Mouse (Mus musculus): ENCODE data around the gene Nepn. TPM values are rescaled to one million over a fixed set of nuclear protein-coding genes. Genes with fewer than 3 reads are reported as not detected.
A peak's percentile ranks its signal among the peaks of the same experiment; 100 is the strongest.

Gene Nepn
- polyA plus RNA-seq, 1 experiment from 2014 or later = 1.6 TPM

DNA sequence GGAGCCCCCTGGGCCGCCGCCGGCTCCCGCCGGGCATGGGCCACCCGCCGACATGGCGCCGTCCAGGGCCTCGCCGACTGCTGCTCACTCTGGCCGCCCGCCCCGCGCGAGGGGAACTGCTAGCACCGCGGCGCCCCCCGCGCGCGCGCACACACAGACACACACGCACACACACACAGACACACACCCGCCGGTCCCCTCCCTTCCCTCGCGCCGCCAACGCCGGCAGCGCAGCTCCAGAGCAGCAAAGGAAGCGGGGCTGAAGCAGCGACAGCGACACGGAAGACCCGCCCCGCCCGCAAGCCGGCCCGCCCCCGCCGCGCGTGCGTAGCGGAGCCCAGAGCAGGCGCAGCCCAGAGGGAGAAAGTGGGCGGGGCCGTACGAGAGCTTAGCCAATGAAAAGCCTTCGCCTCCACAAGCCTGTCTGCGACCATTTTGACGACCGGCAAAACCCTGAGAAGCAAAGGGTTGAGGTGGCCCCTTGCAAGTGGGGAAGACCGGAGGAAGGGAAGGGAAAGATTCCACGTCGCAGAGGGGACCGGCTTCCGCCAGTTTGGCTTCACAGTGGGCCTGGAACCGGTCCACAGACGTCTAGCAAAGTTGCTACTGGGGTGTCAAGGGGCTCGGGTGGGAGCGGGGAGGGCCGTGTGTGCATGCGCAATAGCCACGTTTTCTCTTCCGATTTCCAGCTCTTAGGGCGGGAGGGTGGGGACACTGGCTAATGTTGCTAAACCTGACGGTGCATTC lies 6.8 kb upstream of the Nepn start, which contains the start of gene Gopc:
Gene Gopc (minus strand): TSS at position 280 of the 747 bp plus-strand sequence.
- H3K27me3 ChIP-seq (replicated peaks) = no peaks in the 10 kb centered on the region
- H3K9me3 ChIP-seq = no peaks in the 10 kb centered on the region
- H3K4me1 ChIP-seq (replicated peaks) = no peaks in the 10 kb centered on the region
- ATAC-seq = peak; percentile 99
- peak within 1 kb of the TSS; percentile 92 for H3K4me3 ChIP-seq (replicated peaks)
- peak within 1 kb of the TSS; percentile 97 for H3K27ac ChIP-seq
- no peaks in the 10 kb centered on the region for H3K36me3 ChIP-seq
- H3K9ac ChIP-seq = peak within 1 kb of the TSS; percentile 94
- peak within 1 kb of the TSS; percentile 74 for H3K4me2 ChIP-seq (replicated peaks)
- WGBS = under 1% methylated on average over 69 of the region's 71 CpGs

DNA sequence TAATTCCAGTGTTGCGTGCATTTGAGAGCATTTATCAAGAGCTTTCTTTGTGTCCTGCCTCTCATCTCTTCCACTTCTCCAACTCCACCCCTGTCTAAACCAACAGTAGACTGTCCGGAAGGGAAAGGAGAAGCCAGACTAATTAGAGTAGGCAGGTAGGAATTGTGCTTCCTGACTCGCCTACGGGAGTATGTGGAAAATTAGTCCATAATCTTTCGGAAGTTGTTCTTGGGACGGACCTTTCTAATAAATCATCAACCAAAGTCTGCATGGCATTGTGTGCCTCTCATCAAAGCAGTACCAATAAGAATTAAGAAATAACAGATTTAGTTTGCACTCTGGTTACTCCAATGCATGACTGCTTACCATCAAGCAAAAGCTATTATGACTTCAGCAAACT lies 5.8 kb upstream of the Nepn start:
- Histone ChIP-seq H3K4me3 (replicated peaks) (peak overlapping the region; percentile 92), H3K36me3 (no peaks in the 10 kb centered on the region), H3K27ac (no peak overlapping the region), H3K4me1 (replicated peaks) (no peaks in the 10 kb centered on the region), H3K27me3 (replicated peaks) (no peaks in the 10 kb centered on the region), H3K4me2 (replicated peaks) (peak overlapping the region; percentile 52), H3K9ac (no peak overlapping the region), H3K9me3 (no peaks in the 10 kb centered on the region)
- 60% methylated on average over 6 of the region's 6 CpGs for WGBS
- ATAC-seq = no peak

DNA sequence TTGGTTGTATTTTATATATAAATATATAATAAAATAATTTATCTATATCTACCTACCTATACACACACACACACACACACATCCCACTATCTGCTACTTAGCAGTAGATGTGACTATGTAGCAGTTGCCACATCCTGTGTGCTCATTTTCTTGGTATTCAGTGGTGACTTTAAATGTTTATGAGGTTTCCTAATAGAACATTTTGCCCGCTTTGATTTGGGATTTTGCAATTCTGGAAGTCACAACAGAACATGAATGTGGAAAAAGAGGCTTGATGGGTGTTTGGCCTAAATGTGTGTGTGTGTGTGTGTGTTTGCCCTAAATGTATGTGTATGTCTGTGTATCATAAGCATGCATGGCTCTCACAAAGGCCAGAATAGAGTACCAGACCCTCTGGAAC lies 5.2 kb upstream of the Nepn start:
- Histone ChIP-seq H3K9me3 (no peaks in the 10 kb centered on the region), H3K36me3 (no peaks in the 10 kb centered on the region), H3K4me2 (replicated peaks) (no peak overlapping the region), H3K9ac (no peak overlapping the region), H3K27ac (no peak overlapping the region), H3K27me3 (replicated peaks) (no peaks in the 10 kb centered on the region), H3K4me1 (replicated peaks) (no peaks in the 10 kb centered on the region), H3K4me3 (replicated peaks) (no peak overlapping the region)
- WGBS = 93% methylated on average over 1 of the region's 1 CpGs
- ATAC-seq = no peak

DNA sequence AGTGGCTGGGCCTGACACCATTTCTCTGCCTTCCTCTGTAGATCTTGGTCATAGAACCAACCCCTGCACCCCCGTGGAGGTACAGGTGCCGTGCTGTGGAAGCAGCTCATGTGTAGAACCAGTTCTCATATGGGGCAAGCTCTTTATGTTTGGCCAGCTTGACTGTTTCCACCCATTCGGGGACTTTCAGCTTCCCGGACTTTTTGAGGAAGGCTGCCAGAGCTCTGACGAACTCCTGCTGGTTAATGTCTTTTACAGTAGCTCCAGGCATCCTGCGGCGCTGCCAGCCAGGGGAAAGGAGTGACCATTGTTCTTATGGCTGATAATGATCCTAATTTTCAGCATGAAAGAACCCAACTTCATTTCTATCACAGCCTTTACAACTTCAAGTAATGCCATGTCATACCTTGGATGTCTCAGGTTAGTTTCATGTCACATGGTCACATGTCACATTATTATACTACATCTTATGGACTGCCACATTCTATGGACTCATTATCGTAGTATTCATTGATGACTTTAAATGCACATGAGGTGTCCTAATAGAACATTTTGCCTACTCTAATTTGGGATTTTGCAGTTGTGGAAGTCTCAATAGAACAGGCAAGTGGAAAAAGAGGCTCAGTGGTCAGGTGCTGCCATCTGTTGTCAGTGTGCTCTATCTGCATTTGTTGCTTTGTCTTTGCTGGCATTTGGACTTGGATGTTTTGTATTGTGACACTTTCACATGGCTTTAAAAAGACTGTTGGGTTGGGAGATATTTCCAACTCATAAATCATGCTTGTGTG lies 3.8 kb upstream of the Nepn start:
- Histone ChIP-seq H3K36me3 (no peaks in the 10 kb centered on the region), H3K4me3 (replicated peaks) (no peak overlapping the region), H3K9me3 (no peaks in the 10 kb centered on the region), H3K27ac (no peak overlapping the region), H3K27me3 (replicated peaks) (no peaks in the 10 kb centered on the region), H3K9ac (no peak overlapping the region), H3K4me2 (replicated peaks) (no peak overlapping the region), H3K4me1 (replicated peaks) (no peaks in the 10 kb centered on the region)
- no peak for ATAC-seq
- 55% methylated on average over 8 of the region's 8 CpGs for WGBS

DNA sequence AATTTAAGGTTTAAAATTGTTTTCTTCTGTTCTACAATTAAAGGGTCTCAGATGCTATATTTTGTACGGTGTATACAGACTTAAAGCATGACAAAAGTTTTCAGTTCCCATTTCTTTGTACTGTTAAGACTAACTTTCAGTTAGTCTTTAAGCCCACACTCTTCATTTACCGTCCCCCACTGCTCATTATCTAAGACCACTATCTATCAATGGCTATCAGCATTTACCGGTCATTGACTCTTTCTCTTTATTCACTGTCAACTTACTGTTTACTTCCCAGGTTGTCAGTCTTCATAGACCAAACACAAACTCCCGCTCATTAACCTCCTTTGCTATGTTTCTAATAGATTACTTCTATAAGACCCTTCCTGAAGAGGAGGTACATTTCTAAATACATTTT lies 1.6 kb upstream of the Nepn start:
- Histone ChIP-seq H3K9ac (no peak overlapping the region), H3K9me3 (no peaks in the 10 kb centered on the region), H3K27ac (no peak overlapping the region), H3K27me3 (replicated peaks) (no peaks in the 10 kb centered on the region), H3K4me3 (replicated peaks) (no peak overlapping the region), H3K4me1 (replicated peaks) (no peaks in the 10 kb centered on the region), H3K36me3 (no peaks in the 10 kb centered on the region), H3K4me2 (replicated peaks) (no peak overlapping the region)
- 65% methylated on average over 4 of the region's 4 CpGs for WGBS
- no peak for ATAC-seq

DNA sequence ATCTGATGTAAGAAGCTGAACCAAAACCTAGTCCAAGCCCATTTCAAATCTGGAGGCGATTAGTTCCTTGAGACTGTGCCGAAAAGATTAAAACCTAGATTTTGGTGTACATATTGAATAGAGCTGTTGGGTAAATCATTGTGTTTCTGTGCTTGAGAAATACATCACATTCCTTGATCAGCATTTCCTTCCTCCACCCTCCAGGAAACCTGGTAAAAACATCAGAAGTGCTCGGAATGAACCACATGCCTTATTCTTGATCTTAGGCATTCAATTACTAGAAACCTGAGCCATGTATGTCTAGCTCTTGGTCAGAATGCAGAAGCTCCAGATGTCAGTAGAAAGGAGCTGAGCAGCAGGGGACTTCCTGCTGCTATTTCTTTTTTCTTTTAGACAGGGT lies 666 bp downstream of the Nepn start:
- no peak for ATAC-seq
- Histone ChIP-seq H3K4me1 (replicated peaks) (no peaks in the 10 kb centered on the region), H3K36me3 (no peaks in the 10 kb centered on the region), H3K27ac (no peak overlapping the region), H3K4me2 (replicated peaks) (no peak overlapping the region), H3K9ac (no peak overlapping the region), H3K9me3 (no peaks in the 10 kb centered on the region), H3K4me3 (replicated peaks) (no peak overlapping the region), H3K27me3 (replicated peaks) (no peaks in the 10 kb centered on the region)
- 78% methylated on average over 3 of the region's 3 CpGs for WGBS

DNA sequence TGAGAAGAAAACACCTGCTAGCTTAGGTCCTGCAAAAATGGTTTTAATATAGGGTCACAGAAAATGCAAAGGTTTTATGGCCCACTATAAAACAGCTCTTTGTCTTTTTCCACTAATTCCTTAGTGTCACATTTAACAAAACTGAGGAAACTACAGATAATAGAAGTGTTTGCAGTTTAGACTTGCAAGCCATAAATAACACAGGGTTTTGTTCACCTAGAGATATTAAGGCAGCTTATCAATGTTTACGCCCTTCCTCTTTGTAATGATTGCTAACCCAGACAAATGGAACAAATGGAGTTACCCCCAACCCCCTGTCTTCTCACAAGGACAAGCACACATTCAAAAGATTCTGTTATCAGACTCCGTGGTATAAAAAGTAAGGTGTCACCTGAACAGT lies 2.4 kb downstream of the Nepn start:
- 47% methylated on average over 2 of the region's 2 CpGs for WGBS
- no peaks in the 10 kb centered on the region for H3K36me3 ChIP-seq
- no peak overlapping the region for H3K4me2 ChIP-seq (replicated peaks)
- H3K27ac ChIP-seq = no peak overlapping the region
- no peaks in the 10 kb centered on the region for H3K27me3 ChIP-seq (replicated peaks)
- H3K9ac ChIP-seq = no peak overlapping the region
- no peaks in the 10 kb centered on the region for H3K9me3 ChIP-seq
- H3K4me3 ChIP-seq (replicated peaks) = no peak overlapping the region
- no peaks in the 10 kb centered on the region for H3K4me1 ChIP-seq (replicated peaks)
- ATAC-seq = peak; percentile 62

DNA sequence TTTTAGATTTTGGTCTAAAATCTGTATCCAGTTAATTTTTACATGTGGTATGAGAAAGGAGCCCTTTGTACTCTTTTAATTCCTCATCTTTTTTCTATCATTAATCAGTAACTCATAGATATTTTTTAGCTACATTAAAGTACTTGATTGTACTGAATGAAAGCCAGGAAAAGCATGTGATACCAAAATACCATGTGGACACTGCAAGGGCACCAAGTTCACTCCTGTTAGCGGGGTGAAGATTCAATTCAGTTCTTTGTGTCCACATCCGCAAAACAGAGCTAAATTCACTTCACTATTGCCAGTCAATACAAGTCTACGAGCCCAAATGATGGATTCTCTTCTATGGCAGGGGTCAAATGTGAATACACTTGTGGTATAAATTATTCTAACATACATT lies 7.9 kb downstream of the Nepn start:
- Histone ChIP-seq H3K4me1 (replicated peaks) (no peaks in the 10 kb centered on the region), H3K9ac (no peak overlapping the region), H3K4me3 (replicated peaks) (no peak overlapping the region), H3K36me3 (no peaks in the 10 kb centered on the region), H3K27ac (no peak overlapping the region), H3K9me3 (no peaks in the 10 kb centered on the region), H3K27me3 (replicated peaks) (no peaks in the 10 kb centered on the region), H3K4me2 (replicated peaks) (no peak overlapping the region)
- no peak for ATAC-seq
- 85% methylated on average over 3 of the region's 3 CpGs for WGBS

DNA sequence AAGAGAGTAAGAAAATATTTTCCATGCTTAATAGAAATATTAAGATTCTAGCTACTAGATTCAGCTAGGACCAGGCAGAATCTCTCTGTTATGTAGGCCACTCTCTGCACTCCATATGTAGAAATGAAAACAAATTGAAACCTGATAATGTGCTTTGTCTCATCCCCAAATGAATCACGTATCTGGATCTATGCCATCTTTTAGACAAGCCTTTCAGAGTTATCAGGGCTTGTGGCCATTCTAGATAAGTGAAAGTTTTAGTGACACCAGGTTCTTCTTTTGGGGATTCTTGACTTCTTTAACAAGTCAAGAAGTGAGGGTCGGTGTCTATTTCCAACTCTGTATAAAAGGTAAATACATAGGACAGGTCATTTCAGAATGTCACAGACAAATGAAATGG lies 9.9 kb downstream of the Nepn start:
- no peak overlapping the region for H3K4me2 ChIP-seq (replicated peaks)
- no peak overlapping the region for H3K4me3 ChIP-seq (replicated peaks)
- H3K27me3 ChIP-seq (replicated peaks) = no peaks in the 10 kb centered on the region
- no peak for ATAC-seq
- no peaks in the 10 kb centered on the region for H3K9me3 ChIP-seq
- no peaks in the 10 kb centered on the region for H3K4me1 ChIP-seq (replicated peaks)
- 76% methylated on average over 2 of the region's 2 CpGs for WGBS
- no peak overlapping the region for H3K9ac ChIP-seq
- H3K27ac ChIP-seq = no peak overlapping the region
- H3K36me3 ChIP-seq = no peaks in the 10 kb centered on the region

DNA sequence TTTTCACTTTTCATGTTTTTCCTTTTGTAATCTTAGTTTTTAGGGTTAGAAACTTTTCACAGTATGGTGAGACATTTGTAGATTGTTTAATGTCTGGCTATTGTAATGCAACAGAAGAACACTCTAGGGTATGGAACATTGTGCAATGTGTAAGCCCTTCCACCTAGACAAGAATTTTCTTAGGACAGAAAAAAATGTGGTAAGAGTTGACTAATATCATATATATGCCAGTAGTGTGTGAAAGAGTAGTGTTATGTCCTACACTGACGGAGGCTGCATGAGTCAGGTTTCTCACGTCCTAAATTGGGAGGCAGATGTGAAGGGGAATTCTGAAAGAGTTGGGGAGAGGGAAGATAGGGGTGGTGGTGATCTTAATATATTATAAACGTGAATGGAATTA lies 10.9 kb downstream of the Nepn start:
- no peaks in the 10 kb centered on the region for H3K27me3 ChIP-seq (replicated peaks)
- no peaks in the 10 kb centered on the region for H3K4me1 ChIP-seq (replicated peaks)
- WGBS = 63% methylated on average over 3 of the region's 3 CpGs
- no peak for ATAC-seq
- H3K4me3 ChIP-seq (replicated peaks) = no peak overlapping the region
- no peaks in the 10 kb centered on the region for H3K36me3 ChIP-seq
- H3K9me3 ChIP-seq = no peaks in the 10 kb centered on the region
- H3K9ac ChIP-seq = no peak overlapping the region
- H3K27ac ChIP-seq = no peak overlapping the region
- H3K4me2 ChIP-seq (replicated peaks) = no peak overlapping the region

DNA sequence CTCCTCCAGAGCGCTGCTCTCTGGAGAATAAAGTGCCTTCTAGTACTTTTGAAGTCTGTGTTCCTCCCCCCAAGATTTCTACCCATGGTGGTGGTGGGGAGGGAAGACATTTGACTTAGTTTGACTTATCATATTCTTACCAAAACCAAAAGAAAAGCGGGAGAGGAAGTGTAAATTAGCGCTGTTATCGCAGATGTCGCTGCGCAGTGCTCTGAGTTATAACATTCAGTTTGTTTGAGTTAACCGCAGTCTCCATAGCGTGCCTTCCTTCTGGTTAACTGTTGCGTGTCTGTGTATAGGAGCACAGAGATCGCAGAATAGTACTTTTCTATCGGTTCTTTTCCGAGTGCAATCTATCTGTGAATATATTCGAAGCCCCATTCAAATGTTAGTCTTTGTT lies 16.4 kb downstream of the Nepn start:
- 74% methylated on average over 13 of the region's 13 CpGs for WGBS
- Histone ChIP-seq H3K4me3 (replicated peaks) (no peak overlapping the region), H3K9me3 (no peaks in the 10 kb centered on the region), H3K27me3 (replicated peaks) (no peaks in the 10 kb centered on the region), H3K36me3 (no peaks in the 10 kb centered on the region), H3K4me2 (replicated peaks) (no peak overlapping the region), H3K9ac (no peak overlapping the region), H3K27ac (no peak overlapping the region), H3K4me1 (replicated peaks) (no peaks in the 10 kb centered on the region)
- ATAC-seq = no peak

DNA sequence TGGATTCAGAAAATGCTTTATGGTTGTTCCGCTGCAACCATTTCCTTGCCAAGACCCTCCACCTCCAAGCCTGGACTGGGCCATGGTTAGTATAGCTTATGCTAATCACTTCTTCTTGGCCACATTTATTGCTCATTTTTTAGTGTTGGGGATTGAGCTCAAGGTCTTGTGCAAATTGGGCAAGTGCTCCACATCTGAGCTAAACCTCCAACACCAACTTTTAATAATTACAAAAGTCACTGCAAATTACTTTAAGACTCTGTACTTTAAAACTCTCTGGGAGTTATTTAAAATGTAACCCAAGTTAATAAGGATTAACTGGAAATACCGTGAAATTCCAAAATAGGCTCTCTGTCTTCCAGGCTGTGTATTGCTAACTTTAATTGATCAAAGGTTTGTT lies 18.8 kb downstream of the Nepn start:
- no peak overlapping the region for H3K27ac ChIP-seq
- ATAC-seq = no peak
- H3K4me3 ChIP-seq (replicated peaks) = no peak overlapping the region
- no peaks in the 10 kb centered on the region for H3K9me3 ChIP-seq
- no peaks in the 10 kb centered on the region for H3K4me1 ChIP-seq (replicated peaks)
- H3K9ac ChIP-seq = no peak overlapping the region
- H3K36me3 ChIP-seq = no peaks in the 10 kb centered on the region
- H3K4me2 ChIP-seq (replicated peaks) = no peak overlapping the region
- 85% methylated on average over 2 of the region's 2 CpGs for WGBS
- H3K27me3 ChIP-seq (replicated peaks) = no peaks in the 10 kb centered on the region

DNA sequence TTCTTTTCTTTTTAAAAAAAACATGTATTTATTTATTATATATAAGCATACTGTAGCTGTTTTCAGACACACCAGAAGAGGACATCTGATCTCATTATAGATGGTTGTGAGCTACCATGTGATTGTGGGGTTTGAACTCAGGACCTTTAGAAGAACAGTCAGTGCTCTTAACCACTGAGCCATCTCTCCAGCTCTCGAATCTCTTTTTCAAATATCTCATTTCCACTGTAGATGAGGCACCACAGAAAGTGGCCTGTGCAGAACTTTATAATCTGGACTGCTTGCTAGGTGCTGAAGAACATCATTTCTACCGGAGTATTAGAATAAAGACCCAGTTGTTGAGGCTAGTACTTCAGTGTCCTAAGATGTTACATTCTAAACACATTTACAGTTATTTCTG lies 26.2 kb downstream of the Nepn start:
- Histone ChIP-seq H3K4me2 (replicated peaks) (no peak overlapping the region), H3K27me3 (replicated peaks) (no peaks in the 10 kb centered on the region), H3K4me3 (replicated peaks) (no peak overlapping the region), H3K9ac (no peak overlapping the region), H3K4me1 (replicated peaks) (peaks cover 14% of the 10 kb centered on the region), H3K36me3 (no peaks in the 10 kb centered on the region), H3K27ac (no peak overlapping the region), H3K9me3 (no peaks in the 10 kb centered on the region)
- WGBS = 84% methylated on average over 2 of the region's 2 CpGs
- no peak for ATAC-seq

All from intestine, embryonic 15.5 days (tissue).